Mouse (Mus musculus) liver (tissue): ENCODE data around the gene Myh2.

Experiments
- DNase-seq: peaks from one replicate; pipeline ENCODE4 v3.0.0-alpha.2; 2020; ENCODE audit warnings: mixed read lengths

Myh2 gene

DNA sequence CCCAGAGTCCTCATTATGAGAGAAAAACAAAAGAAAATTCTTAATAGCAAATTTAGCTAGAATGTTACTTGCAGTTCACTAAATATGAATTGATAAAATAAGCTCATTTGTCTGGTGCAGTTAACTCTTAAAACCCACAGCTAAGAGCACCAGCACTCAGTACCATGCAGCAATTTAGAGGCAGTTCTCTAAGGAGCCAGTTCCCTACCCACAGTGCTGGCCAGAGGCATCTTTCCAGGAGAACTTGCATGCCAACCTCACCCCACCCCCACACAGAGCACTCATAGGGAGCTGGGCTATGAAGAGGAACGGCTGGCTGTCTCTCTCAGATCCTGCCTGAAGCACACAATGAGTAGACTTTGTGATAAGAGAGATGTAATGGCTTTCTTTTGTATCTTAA, 17.7 kb upstream of the Myh2 start:
- DNase-seq = no peak

DNA sequence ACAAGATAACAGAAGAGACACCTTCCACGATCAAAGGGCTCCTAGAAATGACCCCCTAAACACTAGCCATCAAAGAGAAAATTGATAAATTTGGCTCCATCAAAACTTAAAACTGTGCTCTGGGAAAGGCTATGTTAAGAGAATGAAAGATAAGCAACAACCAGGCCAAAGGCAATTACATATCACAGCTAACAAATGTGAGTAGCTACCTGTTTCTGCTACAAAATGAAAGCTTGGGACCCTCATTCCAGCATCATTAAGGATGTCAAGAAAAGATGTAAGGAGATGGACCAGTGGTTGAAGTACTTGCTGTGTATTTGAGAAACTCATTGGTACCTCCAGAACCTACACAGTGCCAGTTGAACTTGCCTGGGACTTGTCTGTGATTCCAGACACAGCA, 17.0 kb upstream of the Myh2 start:
- no peak for DNase-seq

DNA sequence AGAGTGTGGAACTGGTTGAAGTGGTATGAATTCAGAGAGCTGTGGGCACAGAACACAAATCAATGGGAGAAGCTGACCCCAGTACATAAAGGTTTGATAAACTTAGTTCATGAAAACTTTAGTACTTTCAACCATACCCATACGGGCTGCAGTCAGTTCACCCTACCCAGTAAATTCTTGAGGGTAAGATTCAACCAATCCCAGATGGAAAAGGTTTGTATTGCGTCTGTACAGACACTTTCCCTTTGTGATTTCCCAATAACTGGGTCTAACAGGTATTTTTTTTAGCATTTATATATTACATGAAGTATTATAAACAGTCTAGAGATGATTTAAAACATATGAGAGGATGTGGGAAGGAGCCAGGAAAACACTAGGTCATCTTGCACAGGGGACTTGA, 15.2 kb upstream of the Myh2 start:
- no peak for DNase-seq

- DNase-seq = no peak
Measured at GRCm38 (mm10) chr11:67160131-67160530, 10.7 kb upstream of the Myh2 start.

- DNase-seq = no peak
Measured at GRCm38 (mm10) chr11:67163701-67164100, 7.1 kb upstream of the Myh2 start.

- DNase-seq = no peak
Measured at GRCm38 (mm10) chr11:67164851-67165250, 6.0 kb upstream of the Myh2 start.

DNA sequence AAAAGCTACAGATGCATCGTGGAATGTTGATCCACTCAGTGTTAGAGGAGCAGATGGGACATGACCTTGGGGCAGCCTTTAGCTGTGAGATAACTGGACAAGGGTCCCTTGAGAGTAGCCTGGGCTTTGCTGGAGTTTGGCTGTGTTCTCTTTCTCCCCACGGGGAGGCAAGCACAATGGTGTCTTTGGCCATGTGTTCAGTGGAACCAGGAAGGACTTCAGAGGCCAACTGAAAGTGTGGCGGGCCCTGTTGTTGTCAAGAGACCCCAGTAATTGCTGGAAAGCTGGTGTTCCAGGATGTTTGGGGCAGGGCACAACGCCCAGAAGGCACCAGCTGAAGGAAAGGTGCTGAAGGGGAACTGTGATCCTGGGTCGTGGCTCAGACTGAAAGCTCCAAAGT, 1.5 kb upstream of the Myh2 start:
- no peak for DNase-seq

DNA sequence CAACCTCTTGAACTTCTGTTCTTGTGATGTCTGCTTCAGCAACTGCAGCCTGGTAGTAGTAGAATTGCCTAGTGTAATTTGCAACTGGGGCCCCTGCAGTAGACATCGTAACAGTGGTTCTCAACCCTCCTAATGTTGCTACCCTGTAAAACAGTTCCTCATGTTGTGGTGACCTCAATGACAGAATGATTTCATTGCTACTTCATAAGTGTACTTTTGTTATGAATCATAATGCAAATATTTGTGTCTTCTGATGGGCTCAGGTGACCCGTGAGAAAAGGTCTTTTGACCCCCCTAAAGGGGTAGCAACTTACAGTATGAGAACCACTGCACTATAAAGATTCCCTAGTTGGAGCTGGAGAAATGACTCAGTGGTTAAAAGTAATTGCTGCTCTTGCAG, 1.6 kb downstream of the Myh2 start:
- no peak for DNase-seq

DNA sequence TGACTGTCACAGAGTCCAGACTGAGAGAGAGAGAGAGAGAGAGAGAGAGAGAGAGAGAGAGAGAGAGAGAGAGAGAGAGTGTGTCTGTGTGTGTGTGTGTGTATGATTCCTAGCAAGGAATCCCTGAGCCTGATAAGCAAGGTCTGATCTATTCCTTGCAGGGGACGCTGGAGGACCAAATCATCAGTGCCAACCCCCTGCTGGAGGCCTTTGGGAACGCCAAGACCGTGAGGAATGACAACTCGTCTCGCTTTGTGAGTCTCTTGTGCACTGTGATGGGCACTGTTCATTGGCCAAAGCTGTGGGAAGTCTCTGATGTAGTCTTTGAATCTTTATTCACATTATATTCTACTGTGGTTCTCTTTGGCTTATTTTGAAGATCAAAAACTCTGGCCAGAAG, 5.5 kb downstream of the Myh2 start:
- DNase-seq = no peak

GRCm38 (mm10) chr11:67190316-67190715, 19.5 kb downstream of the Myh2 start:
- DNase-seq = no peak

DNA sequence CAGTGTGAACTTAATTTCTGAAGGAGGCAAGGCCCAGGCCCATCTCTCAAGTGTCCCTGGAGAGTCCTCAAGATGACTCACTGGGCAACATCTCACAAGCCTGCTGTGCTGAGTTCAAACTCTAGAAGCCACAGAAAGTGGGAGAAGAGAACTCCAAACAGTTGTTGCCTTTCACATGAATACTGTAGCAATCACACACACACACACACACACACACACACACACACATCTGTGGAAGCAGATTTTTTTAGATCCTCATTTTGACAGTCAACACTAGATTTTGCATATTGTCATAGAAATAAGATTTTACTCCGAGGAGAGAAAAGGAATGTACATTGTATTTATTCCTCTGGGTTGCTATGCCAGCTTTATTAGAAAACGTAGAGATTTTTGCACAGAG, 20.0 kb downstream of the Myh2 start:
- DNase-seq = no peak

DNA sequence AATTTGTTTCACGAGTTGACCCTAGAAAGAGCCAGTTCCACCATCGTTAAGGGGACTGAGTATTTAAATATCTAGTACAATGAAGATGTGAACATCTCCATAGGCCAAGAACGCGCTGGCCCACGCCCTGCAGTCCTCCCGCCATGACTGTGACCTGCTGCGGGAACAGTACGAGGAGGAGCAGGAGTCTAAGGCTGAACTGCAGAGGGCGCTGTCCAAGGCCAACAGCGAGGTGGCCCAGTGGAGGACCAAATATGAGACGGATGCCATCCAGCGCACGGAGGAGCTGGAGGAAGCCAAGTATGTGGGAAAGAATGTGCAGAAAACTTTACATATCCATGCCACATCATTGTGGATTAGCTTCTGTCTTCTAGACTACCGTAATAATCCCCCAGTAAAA, 20.7 kb downstream of the Myh2 start:
- no peak for DNase-seq

- no peak for DNase-seq
Measured at GRCm38 (mm10) chr11:67199321-67199720, 28.5 kb downstream of the Myh2 start.

DNA sequence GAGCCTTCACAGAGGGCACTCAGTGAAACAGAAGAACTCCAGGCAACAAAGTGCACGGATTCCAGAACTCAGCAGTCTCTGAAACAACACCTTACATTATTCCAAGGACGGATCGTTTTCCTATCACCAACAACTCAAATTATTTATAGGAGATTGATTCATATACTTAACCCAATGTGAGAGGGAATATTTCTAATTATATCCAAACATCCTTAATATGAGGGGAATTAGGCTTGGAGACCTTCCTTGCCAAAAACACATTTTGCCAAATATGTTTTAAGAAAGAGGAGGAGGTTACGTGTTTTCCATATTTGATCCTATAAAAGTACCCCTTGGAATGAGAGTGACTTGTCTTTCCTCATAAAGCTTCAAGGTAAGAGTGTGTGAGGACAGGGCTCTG, 28.9 kb downstream of the Myh2 start, which contains the start of gene Myh1:
Myh1 (plus strand) TSS at position 301 of the 400 bp plus-strand sequence.
- DNase-seq = no peak

DNA sequence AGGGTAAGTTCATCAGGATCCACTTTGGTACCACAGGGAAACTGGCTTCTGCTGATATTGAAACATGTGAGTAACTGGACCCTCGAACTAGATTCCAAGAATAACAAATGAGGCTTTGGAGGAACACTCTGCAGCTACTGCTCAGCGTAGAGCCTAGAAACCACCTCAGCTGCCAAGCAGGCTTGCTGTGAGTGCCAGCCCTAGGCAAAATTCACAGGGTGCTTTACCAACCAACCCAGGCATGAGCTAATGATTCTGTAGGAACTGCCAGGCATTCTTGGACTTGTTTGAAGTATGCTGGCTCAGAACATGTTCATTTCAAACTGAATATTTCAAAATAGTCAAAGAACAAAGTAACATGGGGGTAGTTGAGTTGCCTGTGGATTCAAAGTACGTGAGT, 33.9 kb downstream of the Myh2 start:
- DNase-seq = no peak

- no peak for DNase-seq
Measured at GRCm38 (mm10) chr11:67221803-67222202, 51.0 kb downstream of the Myh2 start.

DNA sequence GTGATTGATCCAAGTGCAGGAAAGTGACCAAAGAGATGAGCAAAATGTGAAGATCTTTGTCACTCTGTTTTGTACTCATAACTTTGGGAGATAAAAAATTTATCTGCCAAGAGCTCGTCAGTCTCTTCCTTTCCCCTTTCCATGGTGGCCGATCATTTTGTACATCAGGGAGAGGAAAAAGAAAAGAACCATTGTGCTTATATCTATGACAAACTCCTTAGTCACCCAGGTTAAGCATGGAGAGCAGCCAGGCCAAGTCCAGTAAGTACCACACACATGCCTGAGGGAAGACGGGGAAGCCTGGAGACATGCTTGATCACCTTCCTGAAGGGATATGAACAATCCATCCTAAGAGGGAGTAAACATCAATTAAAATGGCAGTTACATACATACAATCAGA, 53.6 kb downstream of the Myh2 start:
- DNase-seq = no peak

GRCm38 (mm10) chr11:67228731-67229130, 57.9 kb downstream of the Myh2 start:
- DNase-seq = no peak

- DNase-seq = no peak
Measured at GRCm38 (mm10) chr11:67229166-67229565, 58.3 kb downstream of the Myh2 start.

GRCm38 (mm10) chr11:67229946-67230345, 59.1 kb downstream of the Myh2 start:
- DNase-seq = no peak

GRCm38 (mm10) chr11:67235639-67236358, 65.0 kb downstream of the Myh2 start:
- DNase-seq = peak; percentile 23

DNA sequence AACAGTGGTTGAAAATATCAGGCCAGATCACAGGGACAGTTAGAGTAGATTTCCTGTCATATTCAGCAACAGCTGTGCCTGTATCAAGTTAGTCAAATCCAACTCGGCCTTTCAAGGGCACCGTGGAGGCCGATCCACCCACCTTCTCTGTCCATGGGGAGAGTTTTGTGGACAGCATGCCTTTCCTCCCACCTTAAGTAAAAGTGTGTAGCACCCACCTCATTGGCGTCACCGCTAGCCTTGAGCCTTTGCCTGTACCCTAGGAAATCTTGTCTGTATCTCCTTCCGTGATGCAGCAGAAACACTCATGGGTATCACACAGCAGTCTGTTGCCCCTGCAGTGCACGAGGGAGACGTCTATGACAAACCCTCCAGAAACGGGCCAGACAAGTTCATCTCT, 66.0 kb downstream of the Myh2 start:
- no peak for DNase-seq

GRCm38 (mm10) chr11:67237481-67238079, 66.8 kb downstream of the Myh2 start, which contains the start of gene Myh4:
Gene Myh4 (plus strand): TSS chr11:67238029.
- DNase-seq = no peak

DNA sequence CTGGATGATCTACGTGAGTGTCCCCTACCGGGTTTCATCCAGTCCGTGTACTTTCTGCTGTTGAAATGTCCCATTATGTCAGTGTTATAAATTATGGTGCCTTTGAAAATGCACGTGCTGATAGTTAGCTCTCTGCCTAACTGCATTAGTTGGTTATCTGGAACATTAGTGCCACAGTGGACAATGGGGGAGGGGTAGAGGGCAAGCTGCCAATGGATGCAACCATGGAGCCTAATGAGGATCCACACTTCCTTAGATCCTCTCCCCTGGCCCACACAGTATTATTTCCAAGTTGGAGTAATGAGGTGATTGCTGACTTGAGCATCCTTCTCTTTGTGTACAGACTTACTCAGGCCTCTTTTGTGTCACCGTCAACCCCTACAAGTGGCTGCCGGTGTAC, 70.2 kb downstream of the Myh2 start:
- DNase-seq = no peak
